Mouse (Mus musculus): ENCODE data around the gene St6galnac5. TPM values are rescaled to one million over a fixed set of nuclear protein-coding genes. Genes with fewer than 3 reads are reported as not detected.

Gene St6galnac5
- polyA plus RNA-seq, 1 experiment from 2014 or later, result 0.66 TPM

- WGBS, result 90% methylated on average over 3 of the region's 3 CpGs
- Histone ChIP-seq H3K9me3 (replicated peaks) (no peaks in the 10 kb centered on the region), H3K27me3 (ENCODE audit: low read depth, poor library complexity, severe bottlenecking) (no peaks in the 10 kb centered on the region), H3K36me3 (no peaks in the 10 kb centered on the region), H3K27ac (no peak overlapping the region), H3K4me3 (no peak overlapping the region), H3K4me1 (peaks cover 5% of the 10 kb centered on the region; the same call in 1 of the 2 replicates)
- DNase-seq (ENCODE audit: low spot score), result no peak
Measured at GRCm38 (mm10) chr3:152944766-152945165, 37.3 kb downstream of the St6galnac5 start.

- no peaks in the 10 kb centered on the region for H3K36me3 ChIP-seq
- no peak overlapping the region for H3K27ac ChIP-seq
- H3K4me1 ChIP-seq, result peaks cover 5% of the 10 kb centered on the region; the same call in 1 of the 2 replicates
- H3K27me3 ChIP-seq (ENCODE audit: low read depth, poor library complexity, severe bottlenecking), result no peaks in the 10 kb centered on the region
- H3K9me3 ChIP-seq (replicated peaks), result no peaks in the 10 kb centered on the region
- no peak overlapping the region for H3K4me3 ChIP-seq
- DNase-seq (ENCODE audit: low spot score), result no peak
- 86% methylated on average over 11 of the region's 11 CpGs for WGBS
Measured at GRCm38 (mm10) chr3:152942985-152943384, 39.1 kb downstream of the St6galnac5 start.

GRCm38 (mm10) chr3:152941671-152942070, 40.4 kb downstream of the St6galnac5 start:
- H3K4me1 ChIP-seq, result peaks cover 5% of the 10 kb centered on the region; the same call in 1 of the 2 replicates
- 87% methylated on average over 5 of the region's 5 CpGs for WGBS
- DNase-seq (ENCODE audit: low spot score), result no peak
- no peaks in the 10 kb centered on the region for H3K27me3 ChIP-seq (ENCODE audit: low read depth, poor library complexity, severe bottlenecking)
- H3K4me3 ChIP-seq, result no peak overlapping the region
- no peak overlapping the region for H3K27ac ChIP-seq
- H3K36me3 ChIP-seq, result no peaks in the 10 kb centered on the region
- no peaks in the 10 kb centered on the region for H3K9me3 ChIP-seq (replicated peaks)

GRCm38 (mm10) chr3:152936313-152936712, 45.7 kb downstream of the St6galnac5 start:
- DNase-seq (ENCODE audit: low spot score), result no peak
- Histone ChIP-seq H3K9me3 (replicated peaks) (no peaks in the 10 kb centered on the region), H3K4me1 (no peaks in the 10 kb centered on the region), H3K27ac (no peak overlapping the region), H3K36me3 (no peaks in the 10 kb centered on the region), H3K4me3 (no peak overlapping the region), H3K27me3 (ENCODE audit: low read depth, poor library complexity, severe bottlenecking) (no peaks in the 10 kb centered on the region)
- WGBS, result 93% methylated on average over 3 of the region's 3 CpGs

GRCm38 (mm10) chr3:152933737-152934136, 48.3 kb downstream of the St6galnac5 start:
- no peak overlapping the region for H3K27ac ChIP-seq
- no peak overlapping the region for H3K4me3 ChIP-seq
- peaks cover 15% of the 10 kb centered on the region for H3K4me1 ChIP-seq
- no peaks in the 10 kb centered on the region for H3K9me3 ChIP-seq (replicated peaks)
- no peaks in the 10 kb centered on the region for H3K36me3 ChIP-seq
- DNase-seq (ENCODE audit: low spot score), result no peak
- WGBS, result 93% methylated on average over 3 of the region's 3 CpGs
- H3K27me3 ChIP-seq (ENCODE audit: low read depth, poor library complexity, severe bottlenecking), result no peaks in the 10 kb centered on the region

GRCm38 (mm10) chr3:152932544-152932943, 49.5 kb downstream of the St6galnac5 start:
- peaks cover 23% of the 10 kb centered on the region for H3K4me1 ChIP-seq
- H3K36me3 ChIP-seq, result no peaks in the 10 kb centered on the region
- no peaks in the 10 kb centered on the region for H3K9me3 ChIP-seq (replicated peaks)
- H3K4me3 ChIP-seq, result no peak overlapping the region
- H3K27ac ChIP-seq, result no peak overlapping the region
- no peaks in the 10 kb centered on the region for H3K27me3 ChIP-seq (ENCODE audit: low read depth, poor library complexity, severe bottlenecking)
- DNase-seq (ENCODE audit: low spot score), result no peak
- 97% methylated on average over 2 of the region's 2 CpGs for WGBS

- no peak overlapping the region for H3K27ac ChIP-seq
- H3K36me3 ChIP-seq, result no peaks in the 10 kb centered on the region
- H3K4me3 ChIP-seq, result no peak overlapping the region
- H3K9me3 ChIP-seq (replicated peaks), result no peaks in the 10 kb centered on the region
- WGBS, result 75% methylated on average over 4 of the region's 4 CpGs
- DNase-seq (ENCODE audit: low spot score), result no peak
- no peaks in the 10 kb centered on the region for H3K27me3 ChIP-seq (ENCODE audit: low read depth, poor library complexity, severe bottlenecking)
- H3K4me1 ChIP-seq, result peaks cover 23% of the 10 kb centered on the region
Measured at GRCm38 (mm10) chr3:152932096-152932495, 50.0 kb downstream of the St6galnac5 start.

GRCm38 (mm10) chr3:152931354-152931753, 50.7 kb downstream of the St6galnac5 start:
- Histone ChIP-seq H3K27me3 (ENCODE audit: low read depth, poor library complexity, severe bottlenecking) (no peaks in the 10 kb centered on the region), H3K36me3 (no peaks in the 10 kb centered on the region), H3K27ac (no peak overlapping the region), H3K4me1 (peaks cover 24% of the 10 kb centered on the region), H3K9me3 (replicated peaks) (no peaks in the 10 kb centered on the region), H3K4me3 (no peak overlapping the region)
- DNase-seq (ENCODE audit: low spot score), result no peak
- WGBS, result 88% methylated on average over 3 of the region's 3 CpGs

- H3K36me3 ChIP-seq, result no peaks in the 10 kb centered on the region
- 83% methylated on average over 7 of the region's 7 CpGs for WGBS
Measured at GRCm38 (mm10) chr3:152929788-152930281, 52.2 kb downstream of the St6galnac5 start.

GRCm38 (mm10) chr3:152929256-152929787, 52.7 kb downstream of the St6galnac5 start:
- WGBS, result 73% methylated on average over 10 of the region's 10 CpGs
- H3K4me3 ChIP-seq, result no peak overlapping the region
- H3K27ac ChIP-seq, result no peak overlapping the region
- no peaks in the 10 kb centered on the region for H3K9me3 ChIP-seq (replicated peaks)
- H3K4me1 ChIP-seq, result peaks cover 30% of the 10 kb centered on the region
- no peaks in the 10 kb centered on the region for H3K27me3 ChIP-seq (ENCODE audit: low read depth, poor library complexity, severe bottlenecking)
- no peak for DNase-seq (ENCODE audit: low spot score)
- H3K36me3 ChIP-seq, result no peaks in the 10 kb centered on the region

More at GRCm38 (mm10) chr3:152929788-152930281, 52.2 kb downstream of the St6galnac5 start:
- Histone ChIP-seq H3K4me3 (no peak overlapping the region), H3K4me1 (peaks cover 30% of the 10 kb centered on the region), H3K27ac (no peak overlapping the region), H3K9me3 (replicated peaks) (no peaks in the 10 kb centered on the region), H3K27me3 (ENCODE audit: low read depth, poor library complexity, severe bottlenecking) (no peaks in the 10 kb centered on the region)
- DNase-seq (ENCODE audit: low spot score), result no peak

GRCm38 (mm10) chr3:152928287-152928975, 53.6 kb downstream of the St6galnac5 start:
- Histone ChIP-seq H3K4me3 (no peak overlapping the region), H3K27ac (no peak overlapping the region), H3K9me3 (replicated peaks) (no peaks in the 10 kb centered on the region), H3K4me1 (peaks cover 30% of the 10 kb centered on the region), H3K36me3 (no peaks in the 10 kb centered on the region), H3K27me3 (ENCODE audit: low read depth, poor library complexity, severe bottlenecking) (no peaks in the 10 kb centered on the region)
- 51% methylated on average over 13 of the region's 13 CpGs for WGBS
- DNase-seq (ENCODE audit: low spot score), result no peak

- H3K36me3 ChIP-seq, result no peaks in the 10 kb centered on the region
- peaks cover 30% of the 10 kb centered on the region for H3K4me1 ChIP-seq
- no peak overlapping the region for H3K27ac ChIP-seq
- no peak overlapping the region for H3K4me3 ChIP-seq
- DNase-seq (ENCODE audit: low spot score), result no peak
- H3K9me3 ChIP-seq (replicated peaks), result no peaks in the 10 kb centered on the region
- H3K27me3 ChIP-seq (ENCODE audit: low read depth, poor library complexity, severe bottlenecking), result no peaks in the 10 kb centered on the region
- 39% methylated on average over 4 of the region's 4 CpGs for WGBS
Measured at GRCm38 (mm10) chr3:152926166-152926565, 55.9 kb downstream of the St6galnac5 start.

- Histone ChIP-seq H3K27me3 (ENCODE audit: low read depth, poor library complexity, severe bottlenecking) (no peaks in the 10 kb centered on the region), H3K4me1 (peaks cover 31% of the 10 kb centered on the region), H3K9me3 (replicated peaks) (no peaks in the 10 kb centered on the region), H3K27ac (no peak overlapping the region), H3K4me3 (no peak overlapping the region), H3K36me3 (no peaks in the 10 kb centered on the region)
- 89% methylated on average over 8 of the region's 8 CpGs for WGBS
- DNase-seq (ENCODE audit: low spot score), result no peak
Measured at GRCm38 (mm10) chr3:152925364-152925763, 56.7 kb downstream of the St6galnac5 start.
